Mouse (Mus musculus) MEL (cell line): ENCODE results near the gene Creb1.

Source experiments
- BHLHE40 ChIP-seq: IDR thresholded peaks from 2 replicates; pipeline ENCODE4 v1.6.1; 2012; ENCODE audit warnings: low read depth, mild to moderate bottlenecking, inconsistent platforms, low read length, improper control_type of control experiment, borderline replicate concordance
- CHD2 ChIP-seq: IDR thresholded peaks from 2 replicates; pipeline ENCODE4 v1.6.1; 2011; ENCODE audit warnings: low read length, improper control_type of control experiment
- CTCF ChIP-seq, 3 experiments: IDR thresholded peaks in 2 of 3; conservative IDR thresholded peaks in 1 of 3; 2 replicates each; pipeline ENCODE4 v1.5.1; 2011 to 2012; ENCODE audit warnings: low read length in 3 of 3, low read depth in 2 of 3, mild to moderate bottlenecking in 2 of 3, improper control_type of control experiment in 1 of 3, inconsistent platforms in 1 of 3, mixed read lengths in 1 of 3, moderate library complexity in 1 of 3; ENCODE audit not compliant: control insufficient read depth in 1 of 3, insufficient read depth in 1 of 3, poor library complexity in 1 of 3, severe bottlenecking in 1 of 3
- EP300 ChIP-seq, 2 experiments: IDR thresholded peaks; 2 replicates each; pipeline ENCODE4 v1.6.1; 2011; ENCODE audit warnings: improper control_type of control experiment in 2 of 2, low read length in 2 of 2, low read depth in 1 of 2, mild to moderate bottlenecking in 1 of 2
- ETS1 ChIP-seq: IDR thresholded peaks from 2 replicates; pipeline ENCODE4 v1.6.1; 2012; ENCODE audit warnings: low read depth, mild to moderate bottlenecking, inconsistent platforms, low read length, improper control_type of control experiment, moderate library complexity
- HCFC1 ChIP-seq: IDR thresholded peaks from 2 replicates; pipeline ENCODE4 v1.6.1; 2012; ENCODE audit warnings: low read depth, mild to moderate bottlenecking, inconsistent platforms, low read length, improper control_type of control experiment, moderate library complexity
- KAT2A ChIP-seq: conservative IDR thresholded peaks from 2 replicates; pipeline ENCODE4 v1.6.1; 2012; ENCODE audit warnings: low read depth, low read length, improper control_type of control experiment, inconsistent platforms
- MAFK ChIP-seq: IDR thresholded peaks from 2 replicates; pipeline ENCODE4 v1.6.1; 2011; ENCODE audit warnings: low read depth, mild to moderate bottlenecking, low read length, improper control_type of control experiment, borderline replicate concordance
- MAX ChIP-seq: IDR thresholded peaks from 2 replicates; pipeline ENCODE4 v1.6.1; 2011; ENCODE audit warnings: low read length, improper control_type of control experiment
- POLR2A ChIP-seq, 2 experiments: IDR thresholded peaks; 2 replicates each; pipeline ENCODE4 v1.6.1; 2011 to 2012; ENCODE audit warnings: low read length in 2 of 2, mild to moderate bottlenecking in 2 of 2, control low read depth in 1 of 2, improper control_type of control experiment in 1 of 2, low read depth in 1 of 2, moderate library complexity in 1 of 2; ENCODE audit not compliant: control insufficient read depth in 1 of 2, insufficient read depth in 1 of 2, poor library complexity in 1 of 2
- POLR2AphosphoS2 ChIP-seq: IDR thresholded peaks from 2 replicates; pipeline ENCODE4 v1.6.1; 2011; ENCODE audit warnings: low read length, improper control_type of control experiment
- USF1 ChIP-seq: IDR thresholded peaks from 2 replicates; pipeline ENCODE4 v1.6.1; 2014; ENCODE audit warnings: low read depth, mild to moderate bottlenecking, inconsistent platforms, low read length, improper control_type of control experiment, moderate library complexity
- ZC3H11A ChIP-seq: IDR thresholded peaks from 2 replicates; pipeline ENCODE4 v1.6.1; 2012; ENCODE audit warnings: low read depth, mild to moderate bottlenecking, inconsistent platforms, low read length, improper control_type of control experiment

GRCm38 (mm10) chr1:64518480-64518879 lies 14.0 kb upstream of the Creb1 start:
- TF ChIP-seq POLR2A (IDR thresholded peaks at IDR 0.05; ENCODE audit: control insufficient read depth in 1 of 2, insufficient read depth in 1 of 2, low read depth in 1 of 2, low read length in 2 of 2, poor library complexity in 1 of 2), result no peak
- no peak for TF ChIP-seq BHLHE40
- no peak for TF ChIP-seq MAFK
- no peak for TF ChIP-seq ETS1
- no peak for TF ChIP-seq CTCF (IDR thresholded peaks at IDR 0.05 in 2 of 3, conservative IDR thresholded peaks at IDR 0.05 in 1 of 3; ENCODE audit: control insufficient read depth in 1 of 3, insufficient read depth in 1 of 3, low read depth in 2 of 3, low read length in 3 of 3, poor library complexity in 1 of 3, severe bottlenecking in 1 of 3)
- TF ChIP-seq POLR2AphosphoS2, result no peak
- no peak for TF ChIP-seq HCFC1
- TF ChIP-seq CHD2, result no peak
- no peak for TF ChIP-seq ZC3H11A
- no peak for TF ChIP-seq EP300 (IDR thresholded peaks at IDR 0.05; ENCODE audit: low read depth in 1 of 2, low read length in 2 of 2)
- TF ChIP-seq USF1, result no peak
- no peak for TF ChIP-seq KAT2A
- TF ChIP-seq MAX, result no peak
